Mouse (Mus musculus): ENCODE measurements at regions not wholly inside any gene's neighbourhood (a gene's known extent, or its start where the extent isn't known, plus 50 kb on each side); places are given as distances from the start of the nearest gene placed in this dataset.

DNA sequence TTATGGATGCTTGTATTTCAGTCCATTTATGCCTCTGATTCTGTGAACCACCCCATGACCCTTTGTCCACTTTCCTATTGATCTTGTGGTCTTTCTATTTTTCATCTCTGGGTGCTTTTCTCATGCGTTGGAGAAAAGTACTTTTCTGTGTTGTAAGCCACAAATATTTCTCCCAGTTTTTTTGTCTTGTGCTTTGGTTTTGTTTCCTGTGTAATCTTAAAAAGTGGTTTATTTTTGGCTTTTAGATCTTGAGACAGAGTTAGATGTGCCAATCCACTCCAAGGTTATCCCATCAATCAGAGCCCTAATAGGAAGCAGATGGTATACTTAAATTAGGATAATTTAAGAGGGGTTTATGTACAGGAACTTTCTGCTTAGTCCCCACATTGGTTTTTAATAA is 50.0 kb upstream of the Slc22a23 start:
- Histone ChIP-seq H3K36me3 (replicated peaks) (no peaks in the 10 kb centered on the region), H3K4me1 (ENCODE audit: insufficient read depth, low read depth, low read length) (peaks cover 3% of the 10 kb centered on the region; the same call in 1 of the 2 replicates), H3K9me3 (replicated peaks) (no peaks in the 10 kb centered on the region), H3K4me3 (ENCODE audit: low read depth, low read length) (no peak overlapping the region), H3K27me3 (ENCODE audit: insufficient read depth, low read length) (peaks cover 16% of the 10 kb centered on the region; the same call in 1 of the 2 replicates)
- ATAC-seq (ENCODE audit: extremely low read depth, insufficient number of reproducible peaks, low FRiP score, poor library complexity, severe bottlenecking), result no peak
- no peak for DNase-seq (ENCODE audit: low spot score)
- TF ChIP-seq GATA1 (IDR thresholded peaks at IDR 0.05; ENCODE audit: borderline replicate concordance, low read length) (no peak), GATA2 (IDR thresholded peaks at IDR 0.05; ENCODE audit: borderline replicate concordance, low read depth, low read length) (no peak), TAL1 (conservative IDR thresholded peaks at IDR 0.05; ENCODE audit: low read depth, low read length) (no peak), CTCF (IDR thresholded peaks at IDR 0.05; ENCODE audit: low read depth, low read length) (no peak), POLR2AphosphoS5 (IDR thresholded peaks at IDR 0.05; ENCODE audit: insufficient replicate concordance, low read depth, low read length) (no peak)
